Mouse (Mus musculus): ENCODE results near the gene Ascl3. TPM values are rescaled to one million over a fixed set of nuclear protein-coding genes. Genes with fewer than 3 reads are reported as not detected.

The Ascl3 gene
- total and polyA plus RNA-seq, 2 experiments, result 0.18 TPM; not detected in 1

- TF ChIP-seq POLR2A (IDR thresholded peaks at IDR 0.05; ENCODE audit: extremely low read depth, insufficient read depth, low read length) (no peak), CTCF (IDR thresholded peaks at IDR 0.05; ENCODE audit: low read depth, low read length) (no peak)
- Histone ChIP-seq H3K79me2 (ENCODE audit: control insufficient read depth, insufficient read depth, low read length) (no peaks in the 10 kb centered on the region), H3K27ac (replicated peaks; ENCODE audit: insufficient read depth, low read depth, low read length) (no peak overlapping the region), H3K27me3 (ENCODE audit: control insufficient read depth, insufficient read depth, low read length) (no peaks in the 10 kb centered on the region), H3K9ac (ENCODE audit: low read depth, low read length) (no peak overlapping the region), H3K4me3 (ENCODE audit: insufficient read depth, low read depth, low read length) (no peak overlapping the region), H3K4me1 (ENCODE audit: control insufficient read depth, insufficient read depth, low read length) (no peaks in the 10 kb centered on the region; the same call in 1 of the 2 replicates), H3K36me3 (ENCODE audit: control insufficient read depth, insufficient read depth, low read length) (no peaks in the 10 kb centered on the region)
- WGBS, result 91% methylated on average over 1 of the region's 1 CpGs
- no peak for DNase-seq (ENCODE audit: extremely low read depth, low read depth, low spot score)
Observed at GRCm38 (mm10) chr7:109680879-109681278, 50.6 kb downstream of the Ascl3 start.

GRCm38 (mm10) chr7:109680284-109680683, 51.2 kb downstream of the Ascl3 start:
- H3K4me3 ChIP-seq (ENCODE audit: insufficient read depth, low read depth, low read length), result no peak overlapping the region
- H3K79me2 ChIP-seq (ENCODE audit: control insufficient read depth, insufficient read depth, low read length), result no peaks in the 10 kb centered on the region
- no peak overlapping the region for H3K27ac ChIP-seq (replicated peaks; ENCODE audit: insufficient read depth, low read depth, low read length)
- 91% methylated on average over 2 of the region's 2 CpGs for WGBS
- no peaks in the 10 kb centered on the region for H3K27me3 ChIP-seq (ENCODE audit: control insufficient read depth, insufficient read depth, low read length)
- no peaks in the 10 kb centered on the region for H3K36me3 ChIP-seq (ENCODE audit: control insufficient read depth, insufficient read depth, low read length)
- H3K9ac ChIP-seq (ENCODE audit: low read depth, low read length), result no peak overlapping the region
- TF ChIP-seq CTCF (IDR thresholded peaks at IDR 0.05; ENCODE audit: low read depth, low read length), result no peak
- TF ChIP-seq POLR2A (IDR thresholded peaks at IDR 0.05; ENCODE audit: extremely low read depth, insufficient read depth, low read length), result no peak
- DNase-seq (ENCODE audit: extremely low read depth, low read depth, low spot score), result no peak
- H3K4me1 ChIP-seq (ENCODE audit: control insufficient read depth, insufficient read depth, low read length), result no peaks in the 10 kb centered on the region; the same call in 1 of the 2 replicates

Other genes starting within 250 kb of the Ascl3 start
- under 0.01 and 0.07 TPM in 2 replicates for gene Trim66, start 223.6 kb downstream of the Ascl3 start, total RNA-seq (2014; rRNA removed)
- 0.04 and 0.06 TPM in 2 replicates for gene Trim66, start 223.6 kb downstream of the Ascl3 start, polyA plus RNA-seq (2012; rRNA removed)
- 318 and 380 TPM in 2 replicates for gene Rpl27a, start 212.6 kb downstream of the Ascl3 start, total RNA-seq (2014; rRNA removed)
- 251 and 255 TPM in 2 replicates for gene Rpl27a, start 212.6 kb downstream of the Ascl3 start, polyA plus RNA-seq (2012; rRNA removed)
- 8.3 and 22.6 TPM in 2 replicates for gene St5, start 28.1 kb downstream of the Ascl3 start, total RNA-seq (2014; rRNA removed)
- 36.4 and 44.1 TPM in 2 replicates for gene St5, start 28.1 kb downstream of the Ascl3 start, polyA plus RNA-seq (2012; rRNA removed)
- 17.2 and 20.2 TPM in 2 replicates for gene Akip1, start 28.0 kb downstream of the Ascl3 start, total RNA-seq (2014; rRNA removed)
- 14.0 and 15.9 TPM in 2 replicates for gene Akip1, start 28.0 kb downstream of the Ascl3 start, polyA plus RNA-seq (2012; rRNA removed)
- gene BC051019, start 7.9 kb downstream of the Ascl3 start, total RNA-seq (2014; rRNA removed), result not detected in 2 replicates
- not detected in 2 replicates for gene BC051019, start 7.9 kb downstream of the Ascl3 start, polyA plus RNA-seq (2012; rRNA removed)
- gene Tmem9b, start 21.1 kb upstream of the Ascl3 start, total RNA-seq (2014; rRNA removed), result 25.2 and 26.3 TPM in 2 replicates
- 16.5 and 18.4 TPM in 2 replicates for gene Tmem9b, start 21.1 kb upstream of the Ascl3 start, polyA plus RNA-seq (2012; rRNA removed)
- gene Nrip3, start 50.3 kb upstream of the Ascl3 start, total RNA-seq (2014; rRNA removed), result 0.07 TPM in 1 of 2 replicates, not detected in the other
- gene Nrip3, start 50.3 kb upstream of the Ascl3 start, polyA plus RNA-seq (2012; rRNA removed), result not detected in 2 replicates
- under 0.01 TPM in 1 of 2 replicates, not detected in the other for gene Scube2, start 134.0 kb upstream of the Ascl3 start, total RNA-seq (2014; rRNA removed)
- gene Scube2, start 134.0 kb upstream of the Ascl3 start, polyA plus RNA-seq (2012; rRNA removed), result not detected in 2 replicates
- 25.5 and 26.2 TPM in 2 replicates for gene Dennd5a, start 228.7 kb upstream of the Ascl3 start, total RNA-seq (2014; rRNA removed)
- gene Dennd5a, start 228.7 kb upstream of the Ascl3 start, polyA plus RNA-seq (2012; rRNA removed), result 17.4 and 24.1 TPM in 2 replicates

Data from liver, adult 2 months (tissue).